Mouse (Mus musculus) stomach, postnatal 0 days (tissue): ENCODE results near the gene Tomm7. TPM values are rescaled to one million over a fixed set of nuclear protein-coding genes. Genes with fewer than 3 reads are reported as not detected.
"Not testable (repeated sequence)": the region's sequence is repeated elsewhere in the genome, so short reads cannot be mapped to it uniquely, and the experiment has no call there.

ENCODE experiments used
- ATAC-seq: fragments of 200-750 bp; cut with Nextera tagmentation; 2 replicates; pipeline ENCODE4 v1.8.0; 2017; ENCODE audit not compliant: low FRiP score, low TSS enrichment
- DNase-seq: peaks from one replicate; pipeline ENCODE4 v3.0.0-alpha.2; 2016; ENCODE audit warnings: low spot score
- H3K27ac ChIP-seq: fragments of 300-500 bp; sonication (generic); replicated peaks from 2 replicates; pipeline ENCODE4 v1.5.1; 2014; ENCODE audit warnings: mild to moderate bottlenecking, control low read depth
- H3K27me3 ChIP-seq: fragments of 300-500 bp; sonication (generic); 2 replicates; pipeline ENCODE4 v1.6.1; 2014; ENCODE audit warnings: low read length; ENCODE audit not compliant: control insufficient read depth, insufficient read depth
- H3K36me3 ChIP-seq: fragments of 300-500 bp; sonication (generic); 2 replicates; pipeline ENCODE4 v1.6.1; 2014; ENCODE audit warnings: low read length, mixed read lengths; ENCODE audit not compliant: control insufficient read depth, insufficient read depth
- H3K4me1 ChIP-seq: fragments of 300-500 bp; sonication (generic); replicated peaks from 2 replicates; pipeline ENCODE4 v1.6.1; 2014; ENCODE audit warnings: antibody characterized with exemption; ENCODE audit not compliant: control insufficient read depth, insufficient read depth
- H3K4me2 ChIP-seq: fragments of 300-500 bp; sonication (generic); replicated peaks from 2 replicates; pipeline ENCODE4 v1.6.1; 2014; ENCODE audit warnings: low read depth, mild to moderate bottlenecking, control low read depth, moderate library complexity
- H3K4me3 ChIP-seq: fragments of 300-500 bp; sonication (generic); 2 replicates; pipeline ENCODE4 v1.5.1; 2014; ENCODE audit warnings: low read depth, low read length, control low read depth
- H3K9ac ChIP-seq: fragments of 300-500 bp; sonication (generic); 2 replicates; pipeline ENCODE4 v1.6.1; 2014; ENCODE audit warnings: mild to moderate bottlenecking, low read length, control low read depth, mixed read lengths
- H3K9me3 ChIP-seq: fragments of 300-500 bp; sonication (generic); 2 replicates; pipeline ENCODE4 v1.6.1; 2016; ENCODE audit warnings: low read length; ENCODE audit not compliant: control insufficient read depth
- CTCF ChIP-seq: IDR thresholded peaks from 2 replicates; pipeline ENCODE4 v1.5.1; 2016; ENCODE audit warnings: antibody characterized with exemption, low read depth, mild to moderate bottlenecking, moderate library complexity
- EP300 ChIP-seq: optimal IDR thresholded peaks from 2 replicates; pipeline ENCODE3; 2016; ENCODE audit warnings: antibody characterized with exemption
- WGBS: fragments of 180-500 bp; shearing (Covaris S2); extraction: QIAGEN DNeasy Blood & Tissue Kit; methylation state at CpG from one replicate; pipeline ENCODE4 v1.1.7; 2014; 5-methylcytosine and 5-hydroxymethylcytosine counted together
- polyA plus RNA-seq: library from polyadenylated mRNA; unstranded; fragments of >200 nt; fragmentation: Nextera tagmentation; extraction: Ambion mirVana; gene quantifications from 2 replicates; pipeline ENCODE4 v1.2.1, GENCODE M21; 2015

Tomm7 gene
- polyA plus RNA-seq, 1 experiment from 2014 or later: 117 TPM

DNA sequence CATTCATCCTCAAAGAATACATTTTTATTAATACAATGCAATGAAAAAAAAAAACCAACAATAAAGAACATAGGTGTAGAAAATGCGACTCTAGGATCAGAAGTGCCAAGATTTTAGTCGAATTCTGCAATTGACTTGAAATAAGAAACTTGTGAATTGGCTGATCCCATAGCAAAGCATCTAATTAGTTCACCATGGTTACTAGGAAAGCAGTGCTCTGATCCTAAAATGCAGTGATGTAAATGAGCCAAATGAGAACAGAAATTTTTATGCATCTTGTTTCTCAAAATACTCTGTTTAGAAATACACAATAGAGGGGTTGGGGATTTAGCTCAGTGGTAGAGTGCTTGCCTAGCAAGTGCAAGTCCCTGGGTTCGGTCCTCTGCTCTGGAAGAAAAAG is 1.2 kb upstream of the Tomm7 start:
- no peaks in the 10 kb centered on the region for H3K9me3 ChIP-seq
- no peaks in the 10 kb centered on the region for H3K36me3 ChIP-seq
- H3K27ac ChIP-seq: peak overlapping the region; percentile 87
- DNase-seq (no peak), ATAC-seq (no peak)
- no peak for TF ChIP-seq CTCF
- TF ChIP-seq EP300: no peak
- H3K4me3 ChIP-seq: no peak overlapping the region
- H3K4me2 ChIP-seq: no peak overlapping the region; the same call in 1 of the 2 replicates
- H3K4me1 ChIP-seq: no peaks in the 10 kb centered on the region
- no peak overlapping the region for H3K9ac ChIP-seq
- 86% methylated on average over 3 of the region's 3 CpGs for WGBS
- no peaks in the 10 kb centered on the region for H3K27me3 ChIP-seq

- peak overlapping the region; percentile 68 for H3K4me3 ChIP-seq
- peak; percentile 30 for ATAC-seq
- H3K27ac ChIP-seq: peak overlapping the region; percentile 87
- no peaks in the 10 kb centered on the region for H3K4me1 ChIP-seq
- TF ChIP-seq CTCF: no peak
- no peak for TF ChIP-seq EP300
- no peaks in the 10 kb centered on the region for H3K27me3 ChIP-seq
- no peaks in the 10 kb centered on the region for H3K36me3 ChIP-seq
- DNase-seq: peak; percentile 47
- peak overlapping the region; percentile 64 for H3K9ac ChIP-seq
- no peaks in the 10 kb centered on the region for H3K9me3 ChIP-seq
- WGBS: 14% methylated on average over 7 of the region's 7 CpGs
- H3K4me2 ChIP-seq: peak overlapping the region; percentile 55
These were observed 525 bp upstream of the Tomm7 start for GRCm38 (mm10) chr5:23844531-23844841.

GRCm38 (mm10) chr5:23838158-23838557 is 5.8 kb downstream of the Tomm7 start:
- no peak for TF ChIP-seq EP300
- no peak for TF ChIP-seq CTCF
- DNase-seq (no peak), ATAC-seq (no peak)
- Histone ChIP-seq H3K9me3 (no peaks in the 10 kb centered on the region), H3K4me1 (no peaks in the 10 kb centered on the region), H3K27me3 (no peaks in the 10 kb centered on the region), H3K4me2 (no peak overlapping the region), H3K27ac (no peak overlapping the region), H3K4me3 (no peak overlapping the region), H3K9ac (no peak overlapping the region), H3K36me3 (no peaks in the 10 kb centered on the region)
- 81% methylated on average over 7 of the region's 7 CpGs for WGBS

DNA sequence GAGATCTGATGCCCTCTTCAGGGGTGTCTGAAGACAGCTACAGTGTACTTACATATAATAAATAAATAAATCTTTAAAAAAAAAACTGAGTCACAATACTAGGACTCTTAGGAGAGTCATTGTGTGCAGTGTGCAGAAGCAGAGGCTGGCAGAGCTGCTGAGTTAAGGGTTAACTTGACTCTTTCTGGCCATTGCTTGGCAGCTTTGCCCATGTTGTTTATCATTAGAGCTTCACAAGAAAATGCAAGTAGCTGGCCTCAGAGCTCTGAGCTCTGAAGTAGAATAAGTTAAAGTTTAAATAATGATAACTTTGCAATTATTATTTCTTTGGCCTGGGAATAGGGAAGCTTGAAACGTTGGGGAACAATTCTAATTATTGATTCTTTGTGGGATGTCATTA is 8.3 kb downstream of the Tomm7 start:
- not testable (repeated sequence) for H3K4me3 ChIP-seq, H3K9ac ChIP-seq, ATAC-seq, H3K9me3 ChIP-seq, H3K4me1 ChIP-seq, DNase-seq, H3K36me3 ChIP-seq, H3K27ac ChIP-seq, H3K27me3 ChIP-seq, H3K4me2 ChIP-seq
- WGBS: 44% methylated on average over 1 of the region's 1 CpGs

DNA sequence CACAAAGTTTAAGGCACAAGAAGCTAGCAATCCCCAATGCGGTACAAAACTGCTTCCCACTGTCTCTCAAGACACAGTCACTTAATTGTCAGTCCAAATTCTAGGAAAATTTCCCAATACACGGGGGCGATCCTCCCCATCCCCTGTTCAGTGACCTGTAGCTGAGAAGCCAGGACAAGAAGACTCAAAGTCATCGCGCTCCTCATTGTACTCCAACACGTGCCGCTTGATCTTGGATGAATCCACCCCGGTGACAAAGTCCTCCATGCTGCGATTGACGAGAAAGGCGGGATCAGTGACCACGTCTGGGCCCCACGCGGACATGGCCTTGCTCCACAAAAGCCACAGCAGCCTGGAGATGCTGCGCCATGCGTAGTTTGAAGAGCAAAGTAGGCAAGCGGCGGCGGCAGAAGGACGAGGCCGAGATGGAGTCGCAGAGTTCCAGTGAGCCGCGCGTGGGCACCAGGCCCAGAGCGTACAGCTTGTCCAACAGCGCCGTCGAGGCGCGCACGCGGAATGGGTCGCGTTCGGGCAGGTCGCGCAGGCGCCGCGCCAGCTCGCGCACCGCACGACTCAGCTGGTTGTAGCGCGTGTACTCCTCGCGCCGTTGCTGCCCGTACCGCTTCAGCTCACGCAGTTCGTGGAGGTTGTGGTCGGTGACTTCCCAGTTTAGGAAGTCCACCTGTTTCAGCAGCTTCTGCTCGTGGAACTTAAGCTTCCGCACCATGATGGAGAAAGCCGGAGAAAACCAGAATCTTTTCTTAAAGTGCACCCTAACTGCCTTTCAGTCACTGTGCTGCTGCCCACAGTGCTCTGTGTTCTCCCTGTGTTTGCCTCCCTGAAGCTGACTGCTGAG is 12.8 kb downstream of the Tomm7 start:
- ATAC-seq (no peak), DNase-seq (peak; percentile 30)
- TF ChIP-seq EP300: no peak
- no peak for TF ChIP-seq CTCF
- Histone ChIP-seq H3K9ac (no peak overlapping the region), H3K4me2 (peak overlapping the region; percentile 31), H3K4me3 (0 out of 2 replicates have a peak overlapping the region, but pooled peaks have one; percentile 6), H3K27me3 (no peaks in the 10 kb centered on the region), H3K4me1 (no peaks in the 10 kb centered on the region), H3K36me3 (no peaks in the 10 kb centered on the region), H3K27ac (no peak overlapping the region), H3K9me3 (no peaks in the 10 kb centered on the region)
- 34% methylated on average over 58 of the region's 58 CpGs for WGBS

- peak; percentile 76 for DNase-seq
- no peaks in the 10 kb centered on the region; the same call in 1 of the 2 replicates for H3K36me3 ChIP-seq
- H3K9ac ChIP-seq: no peak overlapping the region
- H3K27me3 ChIP-seq: no peaks in the 10 kb centered on the region
- H3K9me3 ChIP-seq: no peaks in the 10 kb centered on the region
- H3K27ac ChIP-seq: no peak overlapping the region
- ATAC-seq: no peak
- 36% methylated on average over 11 of the region's 11 CpGs for WGBS
- H3K4me3 ChIP-seq: no peak overlapping the region
- TF ChIP-seq EP300 (no peak), CTCF (peak; percentile 84)
- H3K4me1 ChIP-seq: no peaks in the 10 kb centered on the region
- no peak overlapping the region for H3K4me2 ChIP-seq
These were observed 17.5 kb downstream of the Tomm7 start for GRCm38 (mm10) chr5:23826321-23827004.
